9 mouse cellular contexts compared by ENCODE assay signal in genomic region chr6:48817815-48818214, GRCm38 (mm10). TPM values are rescaled to one million over a fixed set of nuclear protein-coding genes. Genes with fewer than 3 reads are reported as not detected.
DNase-seq lines count a peak whose midpoint lies in the region; ATAC-seq and TF ChIP-seq lines count a peak whose summit lies in the region.
"Had no signal": no experiment of that assay in that cellular context is flagged by ENCODE, and none has a peak within 500 bp of the region (broad histone marks: within the 10 kb centered on the region; RNA-seq: fewer than 3 reads in every experiment).

No protein-coding gene starts in this region.

- TF ChIP-seq POLR2A in bone marrow macrophage, adult 2 months (IDR thresholded peaks at IDR 0.05; ENCODE audit: borderline replicate concordance, low read depth, low read length) = no peak
- no peak for TF ChIP-seq POLR2A in limb, embryonic 14.5 days (IDR thresholded peaks at IDR 0.05; ENCODE audit: borderline replicate concordance, extremely low read depth, insufficient read depth, insufficient read length)

- no peak overlapping the region for H3K4me3 ChIP-seq in bone marrow macrophage, adult 2 months (ENCODE audit: insufficient read depth, low read length)
- no peak overlapping the region for H3K4me3 ChIP-seq in intestine, embryonic 15.5 days (replicated peaks)
- no peak overlapping the region for H3K4me3 ChIP-seq in limb, embryonic 14.5 days (replicated peaks; ENCODE audit: low read length)
- H3K4me3 ChIP-seq: hindbrain, embryonic 15.5 days had no signal

- H3K27me3 ChIP-seq in intestine, embryonic 15.5 days (replicated peaks) = no peaks in the 10 kb centered on the region
- H3K27me3 ChIP-seq in limb, embryonic 14.5 days (ENCODE audit: control insufficient read depth, insufficient read depth, low read length) = no peaks in the 10 kb centered on the region
- H3K27me3 ChIP-seq: hindbrain, embryonic 15.5 days had no signal

- peak; percentile 79 for TF ChIP-seq CTCF in bone marrow macrophage, adult 2 months (IDR thresholded peaks at IDR 0.05; ENCODE audit: low read depth, low read length)

- DNase-seq in urinary bladder, adult 18-20 months (ENCODE audit: low spot score in 2 of 2) = peak; percentile 26 to 49
- DNase-seq in urinary bladder, postnatal 10 days (ENCODE audit: low spot score) = no peak
- DNase-seq in limb, embryonic 14.5 days (ENCODE audit: low spot score) = peak; percentile 86
- DNase-seq in retina, postnatal 1 day = peak; percentile 86
- peak; percentile 51 to 56 for DNase-seq in thymus, postnatal 36 days

- WGBS in intestine, embryonic 15.5 days = 8% methylated on average over 6 of the region's 6 CpGs
- 9% methylated on average over 6 of the region's 6 CpGs for WGBS in limb, embryonic 14.5 days

- peak; percentile 70; the same call in 1 of the 2 replicates for ATAC-seq in erythroblast, adult 5-6 weeks (replicated peaks; ENCODE audit: low FRiP score, poor library complexity, severe bottlenecking)
- ATAC-seq in intestine, embryonic 15.5 days = peak; percentile 59; the same call in 1 of the 2 replicates
- 0 out of 2 replicates have a peak, but pooled peaks have one; percentile 34 for ATAC-seq in limb, embryonic 14.5 days (ENCODE audit: low FRiP score, low read depth)

- H3K27ac ChIP-seq in bone marrow macrophage, adult 2 months (ENCODE audit: insufficient read depth, low read depth, low read length) = no peak overlapping the region
- H3K27ac ChIP-seq in intestine, embryonic 15.5 days = no peak overlapping the region
- no peak overlapping the region for H3K27ac ChIP-seq in limb, embryonic 14.5 days (replicated peaks; ENCODE audit: low read depth, low read length)
- H3K27ac ChIP-seq: hindbrain, embryonic 15.5 days had no signal

- H3K36me3 ChIP-seq in intestine, embryonic 15.5 days = no peaks in the 10 kb centered on the region
- no peaks in the 10 kb centered on the region for H3K36me3 ChIP-seq in limb, embryonic 14.5 days (ENCODE audit: control insufficient read depth, insufficient read depth, low read length)
- H3K36me3 ChIP-seq: hindbrain, embryonic 15.5 days had no signal

- no peak overlapping the region for H3K4me2 ChIP-seq in intestine, embryonic 15.5 days (replicated peaks)
- H3K4me2 ChIP-seq in limb, embryonic 14.5 days (replicated peaks; ENCODE audit: low read depth, low read length, severe bottlenecking) = no peak overlapping the region
- H3K4me2 ChIP-seq: hindbrain, embryonic 15.5 days had no signal

- H3K9me3 ChIP-seq in intestine, embryonic 15.5 days = no peaks in the 10 kb centered on the region; the same call in 1 of the 2 replicates
- no peaks in the 10 kb centered on the region for H3K9me3 ChIP-seq in limb, embryonic 14.5 days (ENCODE audit: control insufficient read depth, low read length)
- H3K9me3 ChIP-seq: hindbrain, embryonic 15.5 days had no signal

- H3K9ac ChIP-seq in intestine, embryonic 15.5 days = no peak overlapping the region
- H3K9ac ChIP-seq in limb, embryonic 14.5 days (ENCODE audit: low read depth, low read length, severe bottlenecking) = no peak overlapping the region
- H3K9ac ChIP-seq: hindbrain, embryonic 15.5 days had no signal

- peaks cover 19% of the 10 kb centered on the region for H3K4me1 ChIP-seq in bone marrow macrophage, adult 2 months (ENCODE audit: control insufficient read depth, insufficient read depth, low read length)
- H3K4me1 ChIP-seq in intestine, embryonic 15.5 days (replicated peaks) = no peaks in the 10 kb centered on the region
- no peaks in the 10 kb centered on the region for H3K4me1 ChIP-seq in limb, embryonic 14.5 days (ENCODE audit: control insufficient read depth, insufficient read depth, low read length)
- H3K4me1 ChIP-seq: hindbrain, embryonic 15.5 days had no signal

RNA-seq across cellular contexts. Expression of gene Tmem176a, which starts 22.9 kb away (rescaled TPM):
- polyA plus RNA-seq in bone marrow macrophage, adult 2 months (2012; ENCODE audit: insufficient read depth, insufficient read length, missing spikeins) = 376 and 481 TPM in 2 replicates
- total RNA-seq in erythroblast, adult 5-6 weeks (2015; ENCODE audit: low replicate concordance) = 10.4 and 12.7 TPM in 2 replicates
- total RNA-seq in erythroblast, adult 5-6 weeks (2017; ENCODE audit: low replicate concordance) = 1.4 and 3.2 TPM in 2 replicates
- polyA plus RNA-seq in intestine, embryonic 15.5 days (2015; fragmentation: Nextera tagmentation; extraction: Ambion mirVana) = 140 and 159 TPM in 2 replicates
- 49.7 and 61.3 TPM in 2 replicates for polyA plus RNA-seq in limb, embryonic 14.5 days (2012; rRNA removed)
- polyA plus RNA-seq in limb, embryonic 14.5 days (2014; fragmentation: Nextera tagmentation; extraction: Ambion mirVana) = 80.7 and 90.9 TPM in 2 replicates

RNA-seq across cellular contexts. Expression of gene Tmem176b, which starts 23.5 kb away (rescaled TPM):
- polyA plus RNA-seq in bone marrow macrophage, adult 2 months (2012; ENCODE audit: insufficient read depth, insufficient read length, missing spikeins) = 992 and 1,024 TPM in 2 replicates
- 11.5 and 22.5 TPM in 2 replicates for total RNA-seq in erythroblast, adult 5-6 weeks (2015; ENCODE audit: low replicate concordance)
- total RNA-seq in erythroblast, adult 5-6 weeks (2017; ENCODE audit: low replicate concordance) = 5.7 and 25.1 TPM in 2 replicates
- polyA plus RNA-seq in intestine, embryonic 15.5 days (2015; fragmentation: Nextera tagmentation; extraction: Ambion mirVana) = 341 and 366 TPM in 2 replicates
- polyA plus RNA-seq in limb, embryonic 14.5 days (2012; rRNA removed) = 227 and 235 TPM in 2 replicates
- polyA plus RNA-seq in limb, embryonic 14.5 days (2014; fragmentation: Nextera tagmentation; extraction: Ambion mirVana) = 232 and 255 TPM in 2 replicates

RNA-seq across cellular contexts. Expression of gene Gimap3, which starts 47.2 kb away (rescaled TPM):
- not detected in 2 replicates for polyA plus RNA-seq in bone marrow macrophage, adult 2 months (2012; ENCODE audit: insufficient read depth, insufficient read length, missing spikeins)
- 2.1 TPM in 1 of 2 replicates, not detected in the other for total RNA-seq in erythroblast, adult 5-6 weeks (2015; ENCODE audit: low replicate concordance)
- 1.1 and 2.0 TPM in 2 replicates for total RNA-seq in erythroblast, adult 5-6 weeks (2017; ENCODE audit: low replicate concordance)
- polyA plus RNA-seq in intestine, embryonic 15.5 days (2015; fragmentation: Nextera tagmentation; extraction: Ambion mirVana) = 0.15 and 0.20 TPM in 2 replicates
- not detected in 2 replicates for polyA plus RNA-seq in limb, embryonic 14.5 days (2012; rRNA removed)
- polyA plus RNA-seq in limb, embryonic 14.5 days (2014; fragmentation: Nextera tagmentation; extraction: Ambion mirVana) = not detected in 2 replicates
- polyA plus RNA-seq: hindbrain, embryonic 15.5 days had no signal

RNA-seq across cellular contexts. Expression of gene Aoc1, which starts 54.9 kb away (rescaled TPM):
- not detected in 2 replicates for polyA plus RNA-seq in bone marrow macrophage, adult 2 months (2012; ENCODE audit: insufficient read depth, insufficient read length, missing spikeins)
- not detected in 2 replicates for total RNA-seq in erythroblast, adult 5-6 weeks (2015; ENCODE audit: low replicate concordance)
- total RNA-seq in erythroblast, adult 5-6 weeks (2017; ENCODE audit: low replicate concordance) = not detected in 2 replicates
- polyA plus RNA-seq in intestine, embryonic 15.5 days (2015; fragmentation: Nextera tagmentation; extraction: Ambion mirVana) = 21.4 and 28.0 TPM in 2 replicates
- 0.08 and 0.34 TPM in 2 replicates for polyA plus RNA-seq in limb, embryonic 14.5 days (2012; rRNA removed)
- polyA plus RNA-seq in limb, embryonic 14.5 days (2014; fragmentation: Nextera tagmentation; extraction: Ambion mirVana) = not detected in 2 replicates
- polyA plus RNA-seq: hindbrain, embryonic 15.5 days had no signal
